Mouse (Mus musculus) R1 (cell line): ENCODE results near the gene Ugcg.

ENCODE experiments used
- DNase-seq: peaks from one replicate; pipeline ENCODE4 v3.0.0-alpha.2; 2018; ENCODE audit warnings: low read depth, low spot score

Gene Ugcg

GRCm38 (mm10) chr4:59224889-59225288, 35.8 kb downstream of the Ugcg start:
- DNase-seq = no peak

GRCm38 (mm10) chr4:59227047-59227446, 38.0 kb downstream of the Ugcg start:
- no peak for DNase-seq

- no peak for DNase-seq
Observed at GRCm38 (mm10) chr4:59228951-59229350, 39.9 kb downstream of the Ugcg start.

DNA sequence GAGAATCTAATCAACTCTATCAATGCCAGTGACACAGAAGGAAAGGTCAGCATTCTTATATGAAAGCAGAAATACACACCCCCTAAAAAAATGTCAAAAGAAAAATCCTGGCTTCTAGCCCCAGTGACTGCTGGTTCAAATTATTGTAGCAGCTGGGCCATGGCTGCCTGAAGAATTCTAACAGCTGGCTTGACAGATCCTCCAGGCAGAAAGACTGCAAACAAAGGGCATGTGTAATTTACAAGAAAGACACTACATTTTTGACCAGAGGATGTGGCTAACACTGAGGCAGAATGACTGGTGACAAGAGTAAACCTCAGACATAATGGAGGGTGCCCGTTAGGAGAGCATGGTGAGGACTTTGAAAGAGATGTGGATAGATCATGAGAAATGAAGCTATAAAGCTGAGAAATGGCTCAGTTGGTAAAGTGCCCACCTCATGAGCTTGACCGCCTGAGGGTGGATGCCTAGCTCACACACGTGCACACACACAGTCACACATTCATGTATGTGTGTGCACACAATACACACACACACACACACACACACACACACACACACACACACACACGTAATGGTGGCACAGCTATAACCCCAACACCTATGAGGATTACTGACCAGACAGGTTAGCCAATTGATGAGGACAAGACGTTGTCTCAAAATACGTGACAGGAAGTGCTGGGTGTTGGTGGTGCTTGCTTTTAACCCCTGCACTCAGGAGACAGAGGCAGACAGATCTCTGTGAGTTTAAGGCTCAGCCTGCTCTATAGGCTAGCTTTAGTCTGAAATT, 42.4 kb downstream of the Ugcg start:
- DNase-seq = no peak

DNA sequence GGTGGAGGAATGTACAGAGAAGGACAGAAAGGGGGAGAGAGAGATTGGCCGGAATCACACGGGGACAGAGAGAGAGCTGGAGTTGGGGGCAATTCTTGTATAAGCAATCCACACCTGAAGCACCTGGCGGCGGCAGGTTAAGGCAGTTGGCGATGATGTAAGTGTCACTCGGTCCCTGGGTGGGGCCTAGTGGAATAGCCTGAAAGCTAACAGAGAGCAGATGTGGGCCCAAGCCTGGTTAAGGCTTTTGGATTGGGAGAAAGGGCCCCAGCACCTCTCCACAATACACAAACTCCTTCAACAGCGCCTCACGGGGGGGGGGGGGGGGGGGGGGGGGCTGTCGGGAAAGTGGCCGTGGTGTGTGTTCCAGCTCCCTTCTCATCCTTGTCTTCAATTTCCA, 45.0 kb downstream of the Ugcg start:
- DNase-seq = no peak

DNA sequence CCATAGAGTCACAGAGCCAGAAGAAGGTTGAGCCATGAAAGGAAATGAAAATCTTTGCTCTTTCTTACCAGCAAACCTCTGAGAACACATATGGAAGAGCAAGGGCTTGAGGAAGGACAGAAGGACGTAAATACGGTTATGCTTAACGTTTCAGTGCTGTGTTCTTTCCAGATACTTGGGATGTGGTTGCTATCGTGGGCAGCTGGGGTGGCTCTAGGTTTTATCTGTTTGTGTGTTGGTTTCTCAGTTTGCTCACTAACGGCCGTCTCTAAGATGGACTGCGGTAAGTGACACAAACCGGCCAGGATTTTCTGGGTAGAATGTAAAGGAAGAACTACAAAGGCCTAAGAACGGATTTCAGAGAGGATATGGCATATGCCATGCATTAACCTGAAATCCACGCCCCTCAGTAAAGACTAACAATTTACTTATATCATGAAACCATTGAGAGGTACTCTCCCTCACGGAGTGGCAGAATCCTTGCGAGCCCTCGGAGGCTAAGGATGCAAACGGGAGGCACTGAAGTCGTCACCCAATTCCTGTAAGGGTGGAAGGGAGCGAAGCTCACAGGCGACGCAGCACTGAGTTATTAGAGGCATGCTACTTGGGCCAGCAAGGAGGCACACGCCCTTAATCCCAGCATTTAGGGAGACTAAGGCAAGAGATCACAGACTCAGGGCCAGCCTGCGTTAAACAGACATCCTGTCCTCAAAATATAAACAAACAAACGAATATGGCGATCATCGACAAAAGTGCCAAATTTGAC, 45.6 kb downstream of the Ugcg start:
- no peak for DNase-seq

GRCm38 (mm10) chr4:59236362-59236761, 47.3 kb downstream of the Ugcg start:
- no peak for DNase-seq

- DNase-seq = no peak
Observed at GRCm38 (mm10) chr4:59238641-59239311, 49.7 kb downstream of the Ugcg start.

GRCm38 (mm10) chr4:59239312-59239728, 50.3 kb downstream of the Ugcg start:
- DNase-seq = no peak

GRCm38 (mm10) chr4:59240160-59240559, 51.1 kb downstream of the Ugcg start:
- no peak for DNase-seq

- peak; percentile 35 for DNase-seq
Observed at GRCm38 (mm10) chr4:59241096-59241495, 52.0 kb downstream of the Ugcg start.

GRCm38 (mm10) chr4:59242221-59242620, 53.2 kb downstream of the Ugcg start:
- DNase-seq = no peak

- no peak for DNase-seq
Observed at GRCm38 (mm10) chr4:59243802-59244493, 54.9 kb downstream of the Ugcg start.

GRCm38 (mm10) chr4:59244791-59245555, 55.9 kb downstream of the Ugcg start:
- DNase-seq = no peak

DNA sequence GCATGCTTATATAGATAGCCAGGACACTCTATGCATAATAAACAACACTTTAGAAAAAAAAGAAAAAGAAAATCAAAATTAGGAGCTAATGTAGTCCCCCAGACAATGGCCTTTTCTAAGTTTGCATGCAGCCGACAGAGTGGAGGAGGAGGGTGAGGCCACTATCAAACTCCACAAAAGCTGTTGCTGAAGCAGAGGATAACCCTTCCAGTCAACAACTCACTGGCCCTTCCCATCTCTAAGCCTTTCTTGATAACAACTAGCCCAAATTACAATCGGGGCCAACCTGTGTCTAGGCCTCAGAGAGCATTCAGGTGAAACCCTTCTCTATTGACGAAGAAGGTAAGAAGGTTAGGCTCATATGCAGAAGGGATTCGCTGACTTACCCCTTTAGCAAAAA, 56.7 kb downstream of the Ugcg start:
- no peak for DNase-seq

- no peak for DNase-seq
Observed at GRCm38 (mm10) chr4:59247545-59247944, 58.5 kb downstream of the Ugcg start.

DNA sequence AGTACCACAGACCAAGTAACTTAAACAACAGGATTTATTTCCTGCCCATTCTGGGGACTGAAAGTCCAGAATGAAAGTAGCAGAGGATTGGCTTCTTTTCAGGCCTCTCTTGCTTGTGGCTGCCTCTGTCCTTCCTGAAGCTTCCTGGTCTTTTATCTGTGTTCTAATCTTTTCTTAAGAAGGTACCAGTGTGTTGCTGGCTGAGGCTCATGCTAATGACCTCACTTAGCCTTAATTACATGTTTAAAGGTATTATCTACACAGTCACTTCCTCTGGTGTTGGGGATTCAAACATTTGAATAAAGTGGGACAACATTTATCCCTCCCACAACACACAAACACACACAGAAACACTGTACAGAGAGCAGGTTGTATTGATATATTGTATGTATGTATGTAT, 59.0 kb downstream of the Ugcg start:
- no peak for DNase-seq

DNA sequence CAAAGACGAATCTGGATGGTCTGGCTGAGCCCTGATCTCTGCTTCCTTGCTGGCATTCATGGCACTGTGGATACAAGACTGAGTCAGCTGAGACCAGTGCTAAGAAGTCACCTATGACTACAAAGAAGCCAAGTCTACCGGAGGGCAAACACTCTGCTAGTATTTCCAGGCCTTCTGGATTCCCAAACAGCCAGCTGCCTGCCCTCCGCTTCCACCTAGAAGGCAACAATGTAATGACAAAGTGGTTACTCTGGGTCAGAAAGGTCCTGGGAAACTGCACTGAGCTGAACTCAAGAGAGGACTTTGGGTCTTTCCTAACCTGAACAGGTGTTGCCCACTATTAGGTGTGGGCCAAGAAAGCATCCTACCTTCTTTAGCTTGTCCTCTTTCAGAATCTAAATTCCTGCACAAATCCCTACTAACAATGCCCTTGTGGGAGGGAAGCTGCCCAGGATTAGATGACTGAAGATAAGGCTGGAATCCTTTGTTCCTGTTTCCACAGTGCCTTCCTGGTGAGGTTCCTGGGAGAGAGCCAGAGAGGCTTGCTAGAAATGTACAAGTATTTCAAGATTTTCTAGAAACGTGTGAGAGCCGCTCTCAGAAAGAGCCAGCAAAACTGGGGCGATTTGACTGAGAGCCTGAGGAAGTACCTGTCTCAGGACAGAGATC, 63.5 kb downstream of the Ugcg start:
- no peak for DNase-seq

DNA sequence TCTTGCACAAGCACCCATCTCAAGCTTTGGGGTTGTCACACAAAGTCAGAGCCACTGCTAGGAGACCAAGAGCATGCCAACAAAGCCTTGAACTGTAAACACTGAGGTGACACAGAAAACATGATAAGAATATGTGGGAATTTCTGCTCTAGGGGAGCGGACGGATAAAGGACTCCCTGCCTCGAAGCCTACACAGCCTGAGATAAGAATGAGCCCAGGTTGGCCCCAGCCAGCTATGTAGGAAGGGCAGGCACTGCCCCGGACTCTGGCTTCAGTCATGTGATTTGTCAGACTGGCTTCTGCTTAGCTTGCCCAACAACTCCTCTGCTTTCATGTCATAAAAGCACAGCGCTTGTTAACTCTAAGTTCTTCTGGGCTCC, 64.0 kb downstream of the Ugcg start:
- DNase-seq = no peak

DNA sequence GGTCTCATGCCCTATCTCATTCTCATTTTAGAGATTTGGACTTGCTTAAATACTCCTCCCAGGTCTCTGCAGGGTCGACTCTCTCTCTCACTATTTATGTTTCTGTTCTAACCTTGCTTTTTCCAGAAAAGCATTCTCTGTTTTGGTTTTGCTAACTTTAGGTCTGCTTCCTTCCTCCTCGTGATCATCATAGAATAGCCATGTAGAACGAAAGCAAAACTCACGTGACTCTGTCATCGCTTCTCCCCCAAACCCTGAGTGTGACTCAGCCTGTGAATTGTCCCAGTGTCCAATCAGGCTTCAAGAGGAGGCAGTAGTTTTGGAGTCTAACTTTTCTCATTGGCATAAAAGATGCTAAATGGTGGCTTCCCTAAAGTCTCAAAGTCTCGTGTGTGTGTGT, 65.3 kb downstream of the Ugcg start:
- DNase-seq = no peak

- no peak for DNase-seq
Observed at GRCm38 (mm10) chr4:59255988-59256387, 66.9 kb downstream of the Ugcg start.
